7 mouse cellular contexts compared by ENCODE assay signal in genomic region chr10:42632453-42633360, GRCm38 (mm10). TPM values are rescaled to one million over a fixed set of nuclear protein-coding genes. Genes with fewer than 3 reads are reported as not detected.
DNase-seq lines count a peak whose midpoint lies in the region; ATAC-seq lines count a peak whose summit lies in the region.

No protein-coding gene starts in this region.

- H3K36me3 ChIP-seq in embryonic facial prominence, embryonic 15.5 days, result no peaks in the 10 kb centered on the region
- no peaks in the 10 kb centered on the region for H3K36me3 ChIP-seq in megakaryocyte, embryonic 14.5 days (replicated peaks; ENCODE audit: low read length)

- DNase-seq in thymus, postnatal 25 days, result peak; percentile 4
- no peak for DNase-seq in thymus, postnatal 14 days
- DNase-seq in induced T-regulatory cell, adult 2 months (ENCODE audit: low read depth), result peak; percentile 37
- no peak for DNase-seq in gastrocnemius, postnatal 25 days

- ATAC-seq in embryonic facial prominence, embryonic 15.5 days (ENCODE audit: insufficient number of reproducible peaks, low FRiP score, low TSS enrichment, low read depth), result no peak
- ATAC-seq in megakaryocyte progenitor cell, adult 5-6 weeks (replicated peaks; ENCODE audit: poor library complexity), result no peak

- peaks cover 97% of the 10 kb centered on the region for H3K27me3 ChIP-seq in embryonic facial prominence, embryonic 15.5 days
- H3K27me3 ChIP-seq in megakaryocyte, embryonic 14.5 days (replicated peaks), result peaks cover 96% of the 10 kb centered on the region

- 1% methylated on average over 39 of the region's 39 CpGs for WGBS in embryonic facial prominence, embryonic 15.5 days

- no peak overlapping the region for H3K9ac ChIP-seq in embryonic facial prominence, embryonic 15.5 days

- H3K4me2 ChIP-seq in embryonic facial prominence, embryonic 15.5 days (replicated peaks), result peak overlapping the region; percentile 59

- H3K4me1 ChIP-seq in embryonic facial prominence, embryonic 15.5 days, result peaks cover 41% of the 10 kb centered on the region
- peaks cover 67% of the 10 kb centered on the region for H3K4me1 ChIP-seq in megakaryocyte, embryonic 14.5 days

- peak overlapping the region; percentile 37 for H3K4me3 ChIP-seq in embryonic facial prominence, embryonic 15.5 days (replicated peaks)
- H3K4me3 ChIP-seq in megakaryocyte, embryonic 14.5 days (replicated peaks), result peak overlapping the region; percentile 93

- no peaks in the 10 kb centered on the region for H3K9me3 ChIP-seq in embryonic facial prominence, embryonic 15.5 days (replicated peaks)
- H3K9me3 ChIP-seq in megakaryocyte, embryonic 14.5 days, result peaks cover 7% of the 10 kb centered on the region

- no peak overlapping the region for H3K27ac ChIP-seq in embryonic facial prominence, embryonic 15.5 days (replicated peaks)

RNA-seq across cellular contexts. Expression of gene Ostm1, which starts 49.1 kb away (rescaled TPM):
- polyA plus RNA-seq in embryonic facial prominence, embryonic 15.5 days (2015; fragmentation: Nextera tagmentation; extraction: Ambion mirVana), result 12.9 and 14.9 TPM in 2 replicates
- polyA plus RNA-seq in megakaryocyte, embryonic 14.5 days (2012; ENCODE audit: insufficient read depth, low replicate concordance), result 7.5 and 13.0 TPM in 2 replicates
- total RNA-seq in gastrocnemius, postnatal 25 days (2021), result 10 to 100 TPM; 18.0 to 20.6 TPM
- 40.5 and 42.3 TPM in 2 replicates for total RNA-seq in megakaryocyte progenitor cell, adult 5-6 weeks (2015)
- total RNA-seq in megakaryocyte progenitor cell, adult 5-6 weeks (2017), result 46.4 and 47.3 TPM in 2 replicates

RNA-seq across cellular contexts. Expression of gene Nr2e1, which starts 49.3 kb away (rescaled TPM):
- polyA plus RNA-seq in embryonic facial prominence, embryonic 15.5 days (2015; fragmentation: Nextera tagmentation; extraction: Ambion mirVana), result 1.7 and 1.8 TPM in 2 replicates
- polyA plus RNA-seq in megakaryocyte, embryonic 14.5 days (2012; ENCODE audit: insufficient read depth, low replicate concordance), result not detected in 2 replicates
- total RNA-seq in gastrocnemius, postnatal 25 days (2021), result not detected
- total RNA-seq in megakaryocyte progenitor cell, adult 5-6 weeks (2015), result not detected in 2 replicates
- total RNA-seq in megakaryocyte progenitor cell, adult 5-6 weeks (2017), result not detected in 2 replicates

Comparison
In these comparisons a context has a peak if more than half of its experiments do, and no peak if none do; other contexts are left out.
1. DNase-seq: peak in thymus, postnatal 25 days (single experiment) and induced T-regulatory cell, adult 2 months (single experiment); none in thymus, postnatal 14 days (single experiment) and gastrocnemius, postnatal 25 days (single experiment).